Mouse (Mus musculus) CH12.LX (cell line): Measurements from ENCODE around the gene Trim21. TPM values are rescaled to one million over a fixed set of nuclear protein-coding genes. Genes with fewer than 3 reads are reported as not detected.

Experiments
- DNase-seq: peaks from one replicate; pipeline ENCODE4 v3.0.0-alpha.2; 2013; ENCODE audit errors: extremely low read depth
- H3K27ac ChIP-seq: 2 replicates; pipeline ENCODE4 v1.5.1; 2012; ENCODE audit warnings: low read depth, mild to moderate bottlenecking, control low read depth, moderate library complexity; ENCODE audit not compliant: insufficient read depth
- H3K27me3 ChIP-seq: replicated peaks from 2 replicates; pipeline ENCODE3; 2012; ENCODE audit warnings: inconsistent platforms
- H3K36me3 ChIP-seq, 2 experiments: replicated peaks in 1 of 2; 2 replicates each; pipeline versions ENCODE3 to v1.6.1; 2012; ENCODE audit warnings: inconsistent platforms in 1 of 2, low read length in 1 of 2, mild to moderate bottlenecking in 1 of 2, mixed read lengths in 1 of 2, moderate library complexity in 1 of 2; ENCODE audit not compliant: control insufficient read depth in 1 of 2, insufficient read depth in 1 of 2
- H3K4me1 ChIP-seq, 2 experiments: 2 replicates each; pipeline ENCODE4 v1.6.1; 2012; ENCODE audit warnings: inconsistent platforms in 1 of 2, moderate library complexity in 1 of 2; ENCODE audit not compliant: insufficient read depth in 2 of 2, control insufficient read depth in 1 of 2
- H3K4me2 ChIP-seq: 2 replicates; pipeline ENCODE4 v1.6.1; 2012; ENCODE audit warnings: low read depth, mild to moderate bottlenecking, control low read depth; ENCODE audit not compliant: poor library complexity, insufficient read depth, severe bottlenecking
- H3K4me3 ChIP-seq, 3 experiments: fragments of 150-350 bp in 1 of 3; sonication (generic) in 1 of 3; replicated peaks in 1 of 3; 2 replicates each; pipeline versions ENCODE3 to v1.5.1; 2011 to 2012; ENCODE audit warnings: low read depth in 2 of 3, low read length in 2 of 3, mild to moderate bottlenecking in 2 of 3, moderate library complexity in 2 of 3, control low read depth in 1 of 3, improper control_type of control experiment in 1 of 3, inconsistent platforms in 1 of 3, mixed read lengths in 1 of 3; ENCODE audit not compliant: poor library complexity in 1 of 3
- H3K79me2 ChIP-seq: replicated peaks from 2 replicates; pipeline ENCODE4 v1.6.1; 2012; ENCODE audit warnings: mild to moderate bottlenecking, moderate library complexity; ENCODE audit not compliant: control insufficient read depth, poor library complexity, insufficient read depth, severe bottlenecking; ENCODE audit errors: extremely low read depth
- H3K9ac ChIP-seq: 2 replicates; pipeline ENCODE4 v1.6.1; 2012; ENCODE audit warnings: low read depth, mild to moderate bottlenecking, control low read depth, moderate library complexity; ENCODE audit not compliant: insufficient read depth
- H3K9me3 ChIP-seq: replicated peaks from 2 replicates; pipeline ENCODE3; 2012; ENCODE audit warnings: low read length, inconsistent platforms, mixed read lengths
- ELF1 ChIP-seq: IDR thresholded peaks from 2 replicates; pipeline ENCODE4 v1.6.1; 2014; ENCODE audit warnings: low read depth, mild to moderate bottlenecking, inconsistent platforms, low read length, improper control_type of control experiment
- EP300 ChIP-seq: IDR thresholded peaks from 2 replicates; pipeline ENCODE4 v1.6.1; 2011; ENCODE audit warnings: low read length, improper control_type of control experiment
- HCFC1 ChIP-seq: IDR thresholded peaks from 2 replicates; pipeline ENCODE4 v1.6.1; 2012; ENCODE audit warnings: low read depth, mild to moderate bottlenecking, inconsistent platforms, low read length, improper control_type of control experiment
- JUN ChIP-seq: IDR thresholded peaks from 2 replicates; pipeline ENCODE4 v1.6.1; 2011; ENCODE audit warnings: low read depth, mild to moderate bottlenecking, low read length, improper control_type of control experiment, moderate library complexity; ENCODE audit not compliant: insufficient read depth
- MAFK ChIP-seq: IDR thresholded peaks from 2 replicates; pipeline ENCODE4 v1.6.1; 2011; ENCODE audit warnings: low read length, improper control_type of control experiment; ENCODE audit not compliant: insufficient replicate concordance
- MAZ ChIP-seq: IDR thresholded peaks from 2 replicates; pipeline ENCODE4 v1.6.1; 2012; ENCODE audit warnings: low read depth, mild to moderate bottlenecking, inconsistent platforms, low read length, improper control_type of control experiment, moderate library complexity
- NRF1 ChIP-seq: IDR thresholded peaks from 2 replicates; pipeline ENCODE4 v1.6.1; 2014; ENCODE audit warnings: low read depth, mild to moderate bottlenecking, inconsistent platforms, low read length, improper control_type of control experiment, moderate library complexity
- POLR2A ChIP-seq: IDR thresholded peaks from 2 replicates; pipeline ENCODE4 v1.6.1; 2011; ENCODE audit warnings: low read depth, mild to moderate bottlenecking, improper control_type of control experiment, low read length
- POLR2AphosphoS2 ChIP-seq: IDR thresholded peaks from 2 replicates; pipeline ENCODE4 v1.6.1; 2011; ENCODE audit warnings: low read depth, low read length, improper control_type of control experiment
- SMC3 ChIP-seq: IDR thresholded peaks from 2 replicates; pipeline ENCODE4 v1.6.1; 2011; ENCODE audit warnings: low read depth, low read length, improper control_type of control experiment
- TCF12 ChIP-seq: IDR thresholded peaks from 2 replicates; pipeline ENCODE4 v1.6.1; 2014; ENCODE audit warnings: low read depth, mild to moderate bottlenecking, inconsistent platforms, low read length, improper control_type of control experiment
- UBTF ChIP-seq: IDR thresholded peaks from 2 replicates; pipeline ENCODE4 v1.6.1; 2012; ENCODE audit warnings: low read depth, mild to moderate bottlenecking, inconsistent platforms, low read length, improper control_type of control experiment, moderate library complexity
- USF1 ChIP-seq: IDR thresholded peaks from 2 replicates; pipeline ENCODE4 v1.6.1; 2014; ENCODE audit warnings: low read depth, mild to moderate bottlenecking, inconsistent platforms, low read length, improper control_type of control experiment
- ZNF384 ChIP-seq: IDR thresholded peaks from 2 replicates; pipeline ENCODE4 v1.6.1; 2012; ENCODE audit warnings: low read depth, low read length, improper control_type of control experiment, inconsistent platforms
- dilution Hi-C: fragments of 300-500 bp; cut with MboI; formaldehyde crosslinking; loops from 2 replicates; pipeline ENCODE4 v1.14.3; 2020; ENCODE audit warnings: low sequenced_read_pairs; ENCODE audit not compliant: extremely low pct_unique_long_range_greater_than_20kb, extremely low pct_ligation_motif_present
- in situ Hi-C: fragments of 300-500 bp; cut with MboI; formaldehyde crosslinking; loops from 3 replicates; pipeline ENCODE4 v1.14.3; 2019; ENCODE audit warnings: low sequenced_read_pairs, low pct_ligation_motif_present, low pct_unique_long_range_greater_than_20kb, mixed read lengths
- polyA plus RNA-seq: library from polyadenylated mRNA; unstranded; fragments of >175 nt; gene quantifications from 2 replicates; pipeline ENCODE4 v1.2.1, GENCODE M21; 2012; ENCODE audit warnings: low read depth; ENCODE audit not compliant: insufficient read length
- total RNA-seq, 2 experiments: library from RNA; depleted of rRNA; stranded (reverse); fragments of 300-350 nt in 1 of 2; fragments of >200 nt in 1 of 2; gene quantifications; 2 replicates each; pipeline ENCODE4 v1.2.3; 2012 to 2014

The Trim21 gene
- total and polyA plus RNA-seq, 3 experiments = 10.4 to 16.5 (median 15.4) TPM

GRCm38 (mm10) chr7:102508066-102508465 lies 57.2 kb downstream of the Trim21 start:
- no peak overlapping the region for H3K4me3 ChIP-seq
- no peaks in the 10 kb centered on the region for H3K9me3 ChIP-seq
- in situ Hi-C loops (loop anchor here (5.0 to 25.0 kb wide), 3 partner anchors 129 to 407 kb away; partner anchors contain the start of genes Olfr554, Olfr560, Olfr561 and Olfr571), dilution Hi-C loops (no loop called here)
- no peak overlapping the region for H3K9ac ChIP-seq
- DNase-seq = no peak
- no peak overlapping the region for H3K4me2 ChIP-seq
- no peak overlapping the region for H3K27ac ChIP-seq
- peaks cover 0 to 4% of the 10 kb centered on the region in 2 experiments; a peak in 1 of 4 replicates for H3K4me1 ChIP-seq
- no peaks in the 10 kb centered on the region for H3K27me3 ChIP-seq
- no peaks in the 10 kb centered on the region for H3K79me2 ChIP-seq
- TF ChIP-seq UBTF = no peak
- TF ChIP-seq EP300 = no peak
- TF ChIP-seq ZNF384 = no peak
- TF ChIP-seq HCFC1 = no peak
- no peak for TF ChIP-seq SMC3
- TF ChIP-seq NRF1 = no peak
- no peak for TF ChIP-seq POLR2AphosphoS2
- no peak for TF ChIP-seq USF1
- no peak for TF ChIP-seq POLR2A
- no peak for TF ChIP-seq MAFK
- no peak for TF ChIP-seq TCF12
- no peak for TF ChIP-seq JUN
- no peak for TF ChIP-seq MAZ
- TF ChIP-seq ELF1 = no peak
- no peaks in the 10 kb centered on the region for H3K36me3 ChIP-seq

Other genes starting within 250 kb of the Trim21 start
Only the 20 nearest of the 23 such genes appear.
- 156 and 191 TPM in 2 replicates for gene Rrm1, start 123.8 kb downstream of the Trim21 start, total RNA-seq (2012; rRNA removed)
- 227 and 253 TPM in 2 replicates for gene Rrm1, start 123.8 kb downstream of the Trim21 start, total RNA-seq (2014; rRNA removed)
- 248 and 308 TPM in 2 replicates for gene Rrm1, start 123.8 kb downstream of the Trim21 start, polyA plus RNA-seq
- gene Olfr543, start 83.8 kb downstream of the Trim21 start, total RNA-seq (2012; rRNA removed) = not detected in 2 replicates
- not detected in 2 replicates for gene Olfr543, start 83.8 kb downstream of the Trim21 start, total RNA-seq (2014; rRNA removed)
- 0.89 and 1.1 TPM in 2 replicates for gene Olfr543, start 83.8 kb downstream of the Trim21 start, polyA plus RNA-seq
- gene Olfr544, start 77.2 kb downstream of the Trim21 start, total RNA-seq (2012; rRNA removed) = not detected in 2 replicates
- not detected in 2 replicates for gene Olfr544, start 77.2 kb downstream of the Trim21 start, total RNA-seq (2014; rRNA removed)
- gene Olfr544, start 77.2 kb downstream of the Trim21 start, polyA plus RNA-seq = 0.07 and 0.23 TPM in 2 replicates
- gene Olfr545, start 65.9 kb downstream of the Trim21 start, total RNA-seq (2012; rRNA removed) = not detected in 2 replicates
- gene Olfr545, start 65.9 kb downstream of the Trim21 start, total RNA-seq (2014; rRNA removed) = not detected in 2 replicates
- not detected in 2 replicates for gene Olfr545, start 65.9 kb downstream of the Trim21 start, polyA plus RNA-seq
- gene Olfr547, start 30.7 kb downstream of the Trim21 start, total RNA-seq (2012; rRNA removed) = not detected in 2 replicates
- not detected in 2 replicates for gene Olfr547, start 30.7 kb downstream of the Trim21 start, total RNA-seq (2014; rRNA removed)
- not detected in 2 replicates for gene Olfr547, start 30.7 kb downstream of the Trim21 start, polyA plus RNA-seq
- not detected in 2 replicates for gene Olfr548-ps1, start 24.6 kb downstream of the Trim21 start, total RNA-seq (2012; rRNA removed)
- gene Olfr548-ps1, start 24.6 kb downstream of the Trim21 start, total RNA-seq (2014; rRNA removed) = not detected in 2 replicates
- not detected in 2 replicates for gene Olfr548-ps1, start 24.6 kb downstream of the Trim21 start, polyA plus RNA-seq
- not detected in 2 replicates for gene Olfr549, start 15.6 kb downstream of the Trim21 start, total RNA-seq (2012; rRNA removed)
- gene Olfr549, start 15.6 kb downstream of the Trim21 start, total RNA-seq (2014; rRNA removed) = not detected in 2 replicates
- gene Olfr549, start 15.6 kb downstream of the Trim21 start, polyA plus RNA-seq = not detected in 2 replicates
- not detected in 2 replicates for gene Olfr550, start 6.0 kb upstream of the Trim21 start, total RNA-seq (2012; rRNA removed)
- gene Olfr550, start 6.0 kb upstream of the Trim21 start, total RNA-seq (2014; rRNA removed) = not detected in 2 replicates
- not detected in 2 replicates for gene Olfr550, start 6.0 kb upstream of the Trim21 start, polyA plus RNA-seq
- gene Olfr551, start 26.4 kb upstream of the Trim21 start, total RNA-seq (2012; rRNA removed) = not detected in 2 replicates
- gene Olfr551, start 26.4 kb upstream of the Trim21 start, total RNA-seq (2014; rRNA removed) = not detected in 2 replicates
- gene Olfr551, start 26.4 kb upstream of the Trim21 start, polyA plus RNA-seq = not detected in 2 replicates
- not detected in 2 replicates for gene Olfr552, start 32.3 kb upstream of the Trim21 start, total RNA-seq (2012; rRNA removed)
- not detected in 2 replicates for gene Olfr552, start 32.3 kb upstream of the Trim21 start, total RNA-seq (2014; rRNA removed)
- gene Olfr552, start 32.3 kb upstream of the Trim21 start, polyA plus RNA-seq = 0.16 TPM in 1 of 2 replicates, not detected in the other
- not detected in 2 replicates for gene Olfr553, start 52.7 kb upstream of the Trim21 start, total RNA-seq (2012; rRNA removed)
- not detected in 2 replicates for gene Olfr553, start 52.7 kb upstream of the Trim21 start, total RNA-seq (2014; rRNA removed)
- gene Olfr553, start 52.7 kb upstream of the Trim21 start, polyA plus RNA-seq = not detected in 2 replicates
- not detected in 2 replicates for gene Olfr554, start 72.9 kb upstream of the Trim21 start, total RNA-seq (2012; rRNA removed)
- gene Olfr554, start 72.9 kb upstream of the Trim21 start, total RNA-seq (2014; rRNA removed) = not detected in 2 replicates
- not detected in 2 replicates for gene Olfr554, start 72.9 kb upstream of the Trim21 start, polyA plus RNA-seq
- gene Olfr555, start 93.3 kb upstream of the Trim21 start, total RNA-seq (2012; rRNA removed) = not detected in 2 replicates
- not detected in 2 replicates for gene Olfr555, start 93.3 kb upstream of the Trim21 start, total RNA-seq (2014; rRNA removed)
- gene Olfr555, start 93.3 kb upstream of the Trim21 start, polyA plus RNA-seq = not detected in 2 replicates
- not detected in 2 replicates for gene Olfr556, start 99.4 kb upstream of the Trim21 start, total RNA-seq (2012; rRNA removed)
- not detected in 2 replicates for gene Olfr556, start 99.4 kb upstream of the Trim21 start, total RNA-seq (2014; rRNA removed)
- not detected in 2 replicates for gene Olfr556, start 99.4 kb upstream of the Trim21 start, polyA plus RNA-seq
- gene Trim68, start 121.8 kb upstream of the Trim21 start, total RNA-seq (2012; rRNA removed) = 6.5 and 8.1 TPM in 2 replicates
- 7.7 and 8.0 TPM in 2 replicates for gene Trim68, start 121.8 kb upstream of the Trim21 start, total RNA-seq (2014; rRNA removed)
- 10.9 and 11.6 TPM in 2 replicates for gene Trim68, start 121.8 kb upstream of the Trim21 start, polyA plus RNA-seq
- gene Olfr557, start 130.4 kb upstream of the Trim21 start, total RNA-seq (2012; rRNA removed) = not detected in 2 replicates
- not detected in 2 replicates for gene Olfr557, start 130.4 kb upstream of the Trim21 start, total RNA-seq (2014; rRNA removed)
- not detected in 2 replicates for gene Olfr557, start 130.4 kb upstream of the Trim21 start, polyA plus RNA-seq
- not detected in 2 replicates for gene Olfr558, start 136.7 kb upstream of the Trim21 start, total RNA-seq (2012; rRNA removed)
- not detected in 2 replicates for gene Olfr558, start 136.7 kb upstream of the Trim21 start, total RNA-seq (2014; rRNA removed)
- gene Olfr558, start 136.7 kb upstream of the Trim21 start, polyA plus RNA-seq = not detected in 2 replicates
- not detected in 2 replicates for gene Olfr33, start 153.6 kb upstream of the Trim21 start, total RNA-seq (2012; rRNA removed)
- gene Olfr33, start 153.6 kb upstream of the Trim21 start, total RNA-seq (2014; rRNA removed) = not detected in 2 replicates
- gene Olfr33, start 153.6 kb upstream of the Trim21 start, polyA plus RNA-seq = not detected in 2 replicates
- gene Olfr559, start 162.0 kb upstream of the Trim21 start, total RNA-seq (2012; rRNA removed) = not detected in 2 replicates
- gene Olfr559, start 162.0 kb upstream of the Trim21 start, total RNA-seq (2014; rRNA removed) = not detected in 2 replicates
- gene Olfr559, start 162.0 kb upstream of the Trim21 start, polyA plus RNA-seq = not detected in 2 replicates
- gene Olfr560, start 193.9 kb upstream of the Trim21 start, total RNA-seq (2012; rRNA removed) = not detected in 2 replicates
- gene Olfr560, start 193.9 kb upstream of the Trim21 start, total RNA-seq (2014; rRNA removed) = not detected in 2 replicates
- not detected in 2 replicates for gene Olfr560, start 193.9 kb upstream of the Trim21 start, polyA plus RNA-seq